Comparison of ENCODE assay signal across 9 mouse cellular contexts in genomic region chr6:47878593-47878992, GRCm38 (mm10). TPM values are rescaled to one million over a fixed set of nuclear protein-coding genes. Genes with fewer than 3 reads are reported as not detected.
DNase-seq lines count a peak whose midpoint lies in the region; ATAC-seq and TF ChIP-seq lines count a peak whose summit lies in the region.
"Had no signal": no experiment of that assay in that cellular context is flagged by ENCODE, and none has a peak within 500 bp of the region (broad histone marks: within the 10 kb centered on the region; RNA-seq: fewer than 3 reads in every experiment).

No protein-coding gene starts in this region.

- H3K36me3 ChIP-seq in heart, embryonic 10.5 days = peaks cover 36% of the 10 kb centered on the region
- H3K36me3 ChIP-seq in liver, embryonic 12.5 days = peaks cover 39% of the 10 kb centered on the region

- no peak for ATAC-seq in liver, embryonic 12.5 days

- DNase-seq in heart, embryonic 10.5 days (ENCODE audit: low spot score) = no peak
- DNase-seq in heart, adult 11 months = no peak
- peak; percentile 48 for DNase-seq in 3T3-L1 (ENCODE audit: low read depth, low spot score)
- no peak for DNase-seq in urinary bladder, postnatal 4 days (ENCODE audit: low spot score in 2 of 2)
- DNase-seq in gastrocnemius, postnatal 10 days = no peak
- no peak for DNase-seq in layer of hippocampus, adult 11-12 months (ENCODE audit: low spot score)
- DNase-seq: thymus, adult 18-20 months had no signal

- peaks cover 22% of the 10 kb centered on the region for H3K4me1 ChIP-seq in heart, embryonic 10.5 days
- 0 out of 2 replicates have a peak, but pooled peaks cover 6% of the 10 kb centered on the region for H3K4me1 ChIP-seq in embryonic fibroblast, embryonic 13.5 days (ENCODE audit: control insufficient read depth, insufficient read depth, low read length)
- H3K4me1 ChIP-seq in liver, embryonic 12.5 days = peaks cover 30% of the 10 kb centered on the region

- TF ChIP-seq CTCF in embryonic fibroblast, embryonic 13.5 days (IDR thresholded peaks at IDR 0.05; ENCODE audit: borderline replicate concordance, insufficient read depth, low read length) = no peak

- no peaks in the 10 kb centered on the region for H3K27me3 ChIP-seq in heart, embryonic 10.5 days (ENCODE audit: insufficient read depth, poor library complexity, severe bottlenecking)
- H3K27me3 ChIP-seq in liver, embryonic 12.5 days (replicated peaks) = no peaks in the 10 kb centered on the region

- 49% methylated on average over 3 of the region's 3 CpGs for WGBS in heart, embryonic 10.5 days
- 55% methylated on average over 3 of the region's 3 CpGs for WGBS in liver, embryonic 12.5 days (ENCODE audit: insufficient replicate concordance)

- TF ChIP-seq POLR2A in embryonic fibroblast, embryonic 13.5 days (IDR thresholded peaks at IDR 0.05; ENCODE audit: low read depth, low read length) = no peak

- peak overlapping the region; percentile 96 for H3K4me3 ChIP-seq in heart, embryonic 10.5 days
- H3K4me3 ChIP-seq in embryonic fibroblast, embryonic 13.5 days (ENCODE audit: insufficient read depth, low read length) = peak overlapping the region; percentile 56
- H3K4me3 ChIP-seq in liver, embryonic 12.5 days = peak overlapping the region; percentile 93

- peak overlapping the region; percentile 91 for H3K4me2 ChIP-seq in liver, embryonic 12.5 days

- peak overlapping the region; percentile 91 for H3K9ac ChIP-seq in liver, embryonic 12.5 days

- H3K9me3 ChIP-seq in heart, embryonic 10.5 days = no peaks in the 10 kb centered on the region
- H3K9me3 ChIP-seq in liver, embryonic 12.5 days (replicated peaks) = no peaks in the 10 kb centered on the region

- H3K27ac ChIP-seq in heart, embryonic 10.5 days = peak overlapping the region; percentile 99
- peak overlapping the region; percentile 96; the same call in 1 of the 2 replicates for H3K27ac ChIP-seq in embryonic fibroblast, embryonic 13.5 days (ENCODE audit: insufficient read depth, low read length)
- H3K27ac ChIP-seq in liver, embryonic 12.5 days = 0 out of 2 replicates have a peak overlapping the region, but pooled peaks have one; percentile 96

RNA-seq across cellular contexts. Expression of gene Zfp282, which starts 1.6 kb away (rescaled TPM):
- 9.4 and 11.2 TPM in 2 replicates for polyA plus RNA-seq in heart, embryonic 10.5 days (2016; fragmentation: Nextera tagmentation; extraction: Ambion mirVana)
- 8.0 and 9.6 TPM in 2 replicates for polyA plus RNA-seq in embryonic fibroblast, embryonic 13.5 days (2011; ENCODE audit: insufficient read length, low read depth, missing spikeins)
- polyA plus RNA-seq in liver, embryonic 12.5 days (2016; fragmentation: Nextera tagmentation; extraction: Ambion mirVana) = 6.2 and 6.5 TPM in 2 replicates
- total RNA-seq in gastrocnemius, postnatal 10 days (2021) = 10 to 100 TPM in 1 of 2 experiments, 1 to 10 TPM in 1; 9.2 to 10.5 TPM

RNA-seq across cellular contexts. Expression of gene Zfp212, which starts 41.7 kb away (rescaled TPM):
- 9.4 and 11.8 TPM in 2 replicates for polyA plus RNA-seq in heart, embryonic 10.5 days (2016; fragmentation: Nextera tagmentation; extraction: Ambion mirVana)
- polyA plus RNA-seq in embryonic fibroblast, embryonic 13.5 days (2011; ENCODE audit: insufficient read length, low read depth, missing spikeins) = 8.5 and 8.9 TPM in 2 replicates
- polyA plus RNA-seq in liver, embryonic 12.5 days (2016; fragmentation: Nextera tagmentation; extraction: Ambion mirVana) = 6.6 and 7.6 TPM in 2 replicates
- 10 to 100 TPM in 1 of 2 experiments, 1 to 10 TPM in 1; 9.8 to 12.7 TPM for total RNA-seq in gastrocnemius, postnatal 10 days (2021)

RNA-seq across cellular contexts. Expression of gene Zfp398, which starts 43.1 kb away (rescaled TPM):
- 4.7 and 5.4 TPM in 2 replicates for polyA plus RNA-seq in heart, embryonic 10.5 days (2016; fragmentation: Nextera tagmentation; extraction: Ambion mirVana)
- 6.4 and 8.1 TPM in 2 replicates for polyA plus RNA-seq in embryonic fibroblast, embryonic 13.5 days (2011; ENCODE audit: insufficient read length, low read depth, missing spikeins)
- 3.0 and 3.7 TPM in 2 replicates for polyA plus RNA-seq in liver, embryonic 12.5 days (2016; fragmentation: Nextera tagmentation; extraction: Ambion mirVana)
- total RNA-seq in gastrocnemius, postnatal 10 days (2021) = 1 to 10 TPM; 5.3 to 7.0 TPM

RNA-seq across cellular contexts. Expression of gene Zfp786, which starts 47.9 kb away (rescaled TPM):
- polyA plus RNA-seq in heart, embryonic 10.5 days (2016; fragmentation: Nextera tagmentation; extraction: Ambion mirVana) = 1.2 and 3.5 TPM in 2 replicates
- polyA plus RNA-seq in embryonic fibroblast, embryonic 13.5 days (2011; ENCODE audit: insufficient read length, low read depth, missing spikeins) = 0.60 and 0.72 TPM in 2 replicates
- polyA plus RNA-seq in liver, embryonic 12.5 days (2016; fragmentation: Nextera tagmentation; extraction: Ambion mirVana) = 0.99 and 1.0 TPM in 2 replicates
- total RNA-seq in gastrocnemius, postnatal 10 days (2021) = under 1 TPM; 0.73 to 0.88 TPM
